Mouse (Mus musculus) megakaryocyte, embryonic 14.5 days (primary cell): ENCODE measurements at regions not wholly inside any gene's neighbourhood (a gene's known extent, or its start where the extent isn't known, plus 50 kb on each side); places are given as distances from the start of the nearest gene placed in this dataset.

Experiments used
- FLI1 ChIP-seq: IDR thresholded peaks from 2 replicates; pipeline ENCODE4 v1.6.1; 2012; ENCODE audit warnings: low read length, inconsistent platforms, mixed read lengths
- GATA1 ChIP-seq: IDR thresholded peaks from 3 replicates; pipeline ENCODE4 v1.6.1; 2012; ENCODE audit warnings: mixed read lengths, low read length, inconsistent platforms, borderline replicate concordance

GRCm38 (mm10) chr10:51175993-51176577 lies 281.5 kb downstream of the Sim1 start:
- TF ChIP-seq GATA1, result no peak
- TF ChIP-seq FLI1, result no peak
